Mouse (Mus musculus) T-helper 1 cell (primary cell): Measurements from ENCODE around the gene Rwdd1.
"Not testable (repeated sequence)": the region's sequence is repeated elsewhere in the genome, so short reads cannot be mapped to it uniquely, and the experiment has no call there.

Experiments
- in situ Hi-C: fragments of 300-600 bp; cut with MboI, MseI; formaldehyde crosslinking; loops from one replicate; pipeline ENCODE4 v1.15.1; 2025; ENCODE audit warnings: high pct_unique_total_duplicates

Gene Rwdd1

GRCm38 (mm10) chr10:34019302-34020075, at the start of gene Rwdd1:
Gene Rwdd1 (minus strand): TSS chr10:34019624.
- in situ Hi-C loops, result loop anchor here (5.0 kb wide), 1 partner anchor 258 kb away; no protein-coding TSS in a partner anchor

GRCm38 (mm10) chr10:34066591-34066990, 47.2 kb upstream of the Rwdd1 start:
- in situ Hi-C loops, result no loop called here

DNA sequence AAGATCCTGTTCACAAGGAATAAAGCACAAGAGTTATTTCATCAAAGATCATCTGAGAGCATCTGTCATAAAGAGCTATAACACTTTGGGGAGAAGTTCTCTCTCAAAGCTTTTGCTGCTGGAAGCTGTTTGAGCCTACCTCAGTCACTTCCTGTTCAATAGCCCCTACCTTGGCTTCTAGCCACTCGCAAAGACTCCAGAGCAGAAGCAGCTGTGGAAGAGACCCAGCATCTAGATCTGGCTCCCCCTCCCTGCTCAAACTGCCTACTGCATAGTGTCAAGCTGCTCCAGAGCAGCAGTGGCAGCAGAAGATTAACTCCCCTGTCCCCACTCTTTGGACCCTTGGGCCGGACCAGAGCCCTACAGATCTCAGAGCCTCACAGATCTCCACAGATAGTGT, 34.6 kb upstream of the Rwdd1 start:
- in situ Hi-C loops, result no loop called here

GRCm38 (mm10) chr10:34044210-34044609, 24.8 kb upstream of the Rwdd1 start, which contains the start of gene Calhm4:
Gene Calhm4 (minus strand): TSS chr10:34044310.
- in situ Hi-C loops, result loop anchor here (5.0 to 10.0 kb wide), 2 partner anchors 53 to 791 kb away; partner anchors contain the start of gene Calhm5

DNA sequence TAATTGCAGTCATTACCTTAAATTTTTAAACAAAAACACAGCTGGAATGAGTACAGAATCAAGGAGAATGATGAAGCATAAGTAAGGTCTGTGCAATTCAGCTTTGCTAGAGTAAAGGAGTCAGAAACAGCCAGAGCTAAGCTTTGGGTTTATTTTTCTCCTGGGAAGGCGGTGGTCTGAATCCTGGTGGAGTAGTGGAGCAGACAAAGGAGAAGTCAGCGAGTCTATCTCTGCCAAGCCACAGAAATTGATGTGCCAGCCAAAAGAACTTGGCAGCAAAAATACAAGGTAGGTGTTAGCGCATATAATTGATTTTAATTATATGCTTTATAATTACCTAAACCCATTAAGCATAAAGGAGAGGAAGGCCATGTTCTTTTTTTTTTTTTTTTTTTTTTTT, 18.0 kb upstream of the Rwdd1 start, which contains the start of gene Trappc3l:
Gene Trappc3l (plus strand): TSS at position 197 of the 400 bp plus-strand sequence.
- in situ Hi-C loops, result no loop called here

DNA sequence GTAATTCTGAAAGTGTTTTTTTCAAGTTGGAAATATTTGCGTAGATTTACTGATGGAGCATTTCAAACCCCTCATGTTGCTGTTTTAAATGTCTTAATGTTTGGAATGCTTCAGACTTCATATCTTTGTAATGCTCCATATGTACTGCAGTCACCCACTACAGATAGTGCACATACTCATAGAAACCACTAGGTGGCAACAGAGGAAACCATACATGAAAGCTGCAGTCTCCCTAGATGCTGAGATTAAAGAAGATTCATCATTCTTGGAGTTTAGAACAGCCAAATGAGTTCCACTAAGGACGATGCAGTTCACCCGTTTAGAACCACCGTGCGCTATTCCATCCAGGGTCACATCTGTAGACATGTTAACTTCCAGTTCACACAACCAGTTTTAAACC, 17.2 kb upstream of the Rwdd1 start:
- in situ Hi-C loops, result no loop called here

DNA sequence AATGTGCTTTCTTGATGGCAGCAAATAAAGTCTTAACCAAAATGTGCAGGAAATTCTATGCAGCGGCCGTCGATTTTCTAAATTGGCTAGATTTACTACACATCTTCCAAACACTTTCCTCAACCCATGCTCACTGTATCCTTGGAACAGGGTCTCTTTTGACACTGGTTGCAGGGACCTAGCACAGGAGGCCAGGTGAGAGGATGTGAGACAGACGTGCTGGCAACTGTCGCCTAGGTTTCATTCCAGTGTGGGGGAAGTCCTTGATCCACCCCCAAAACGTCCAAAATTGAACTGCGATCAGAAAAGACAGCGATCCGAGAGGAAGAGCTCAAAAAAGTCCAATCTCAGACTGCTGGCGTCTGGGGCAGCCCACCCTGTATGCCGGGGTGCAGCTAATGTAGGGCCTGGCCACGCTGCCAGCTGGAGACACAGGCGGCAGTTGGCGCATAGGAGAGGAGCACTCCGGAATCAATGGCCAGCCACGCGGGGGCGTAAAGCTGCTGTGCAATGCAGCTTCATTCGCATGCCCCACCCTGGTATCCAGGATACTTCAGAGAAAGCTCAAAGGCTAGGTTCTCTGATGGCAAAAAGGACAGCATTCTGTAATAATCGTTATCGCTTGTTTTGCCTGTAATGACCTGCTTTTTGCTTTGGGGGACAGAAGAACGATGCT, 14.3 kb upstream of the Rwdd1 start:
- in situ Hi-C loops, result no loop called here

DNA sequence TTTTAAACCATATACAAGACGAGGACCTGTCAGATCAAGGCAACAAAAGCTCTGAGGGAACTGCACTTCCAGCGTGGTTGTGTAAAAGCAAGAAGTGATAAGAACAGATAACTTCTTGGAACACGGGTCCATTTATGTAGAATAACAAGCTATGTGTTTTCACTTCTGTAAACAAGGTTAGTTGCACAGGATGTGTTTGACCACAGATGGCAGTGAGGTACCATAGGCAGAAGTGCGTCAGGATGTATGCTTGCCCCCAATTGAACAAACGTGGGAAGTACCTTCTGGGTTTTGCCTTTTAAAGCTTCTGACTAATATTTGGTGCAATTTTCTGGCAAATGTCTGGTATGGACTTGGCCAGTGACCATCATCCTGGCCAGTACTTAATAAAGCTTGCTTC, 10.9 kb upstream of the Rwdd1 start:
- in situ Hi-C loops, result no loop called here

DNA sequence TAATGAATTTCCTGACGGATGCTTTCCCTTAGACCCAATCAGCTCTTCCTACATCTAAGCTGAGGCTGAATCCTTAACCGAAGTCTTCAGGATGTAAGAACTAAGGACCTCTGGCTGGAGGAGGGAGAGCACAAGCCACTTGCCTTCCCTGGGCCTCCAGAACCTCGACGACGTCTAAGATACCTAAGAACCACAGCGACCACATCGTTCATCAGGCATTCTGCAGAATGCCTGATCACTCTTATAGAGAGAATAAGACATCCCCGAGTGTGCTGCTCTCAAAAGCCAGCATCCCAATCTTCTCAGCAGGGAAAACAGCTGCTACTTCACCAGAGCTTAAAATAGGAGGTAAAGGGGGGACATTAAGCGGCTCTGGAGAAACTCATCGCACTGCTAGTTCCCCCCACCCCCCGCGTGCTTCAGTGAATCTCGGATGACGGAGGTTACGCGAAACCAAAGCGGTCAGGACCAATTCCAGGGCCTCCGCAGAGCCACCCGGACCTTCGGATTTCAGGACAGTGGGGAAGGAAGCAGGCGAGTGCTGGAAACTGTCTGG, 600 bp downstream of the Rwdd1 start:
- in situ Hi-C loops, result no loop called here

DNA sequence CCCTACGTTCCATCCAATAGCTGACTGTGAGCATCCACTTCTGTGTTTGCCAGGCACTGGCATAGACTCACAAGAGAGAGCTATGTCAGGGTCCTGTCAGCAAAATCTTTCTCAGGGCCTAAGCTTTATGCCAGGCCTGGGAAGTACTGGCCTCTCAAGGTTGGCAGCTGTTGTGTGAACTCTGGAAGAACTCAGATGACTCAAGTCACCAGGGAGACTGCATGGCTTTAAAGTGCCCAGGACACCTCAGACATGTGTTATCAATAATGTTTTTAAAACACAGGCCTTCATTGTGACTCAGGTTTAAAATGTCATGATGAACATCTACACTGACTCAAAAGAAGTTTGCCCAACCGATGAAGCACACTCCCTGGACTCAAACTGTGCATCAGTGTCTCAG, 6.2 kb downstream of the Rwdd1 start:
- in situ Hi-C loops, result no loop called here

DNA sequence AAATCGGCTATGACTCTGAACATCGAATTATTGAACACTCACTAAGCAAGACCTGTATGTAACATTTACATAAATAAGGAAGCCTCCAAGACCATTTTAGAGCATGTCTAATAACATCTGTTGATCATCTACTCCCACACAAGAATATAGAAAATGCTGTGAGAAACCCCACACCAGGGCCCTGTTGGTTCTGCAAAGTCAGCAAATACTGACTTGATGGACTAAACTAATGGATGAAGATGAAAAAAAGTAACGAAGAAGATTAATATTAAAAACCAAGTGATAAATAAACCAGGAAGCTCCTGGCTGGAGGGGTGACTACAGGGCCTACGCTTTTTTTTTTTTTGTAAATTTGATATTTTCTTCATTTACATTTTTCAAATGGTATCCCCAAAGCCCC, 6.8 kb downstream of the Rwdd1 start:
- in situ Hi-C loops, result no loop called here

GRCm38 (mm10) chr10:33998397-33998796, 21.0 kb downstream of the Rwdd1 start:
- in situ Hi-C loops, result no loop called here

GRCm38 (mm10) chr10:33996686-33997085, 22.7 kb downstream of the Rwdd1 start:
- in situ Hi-C loops, result not testable (repeated sequence)

GRCm38 (mm10) chr10:33986771-33987170, 32.7 kb downstream of the Rwdd1 start:
- in situ Hi-C loops, result no loop called here

- in situ Hi-C loops, result no loop called here
Observed at GRCm38 (mm10) chr10:33974781-33975494, 44.5 kb downstream of the Rwdd1 start.

DNA sequence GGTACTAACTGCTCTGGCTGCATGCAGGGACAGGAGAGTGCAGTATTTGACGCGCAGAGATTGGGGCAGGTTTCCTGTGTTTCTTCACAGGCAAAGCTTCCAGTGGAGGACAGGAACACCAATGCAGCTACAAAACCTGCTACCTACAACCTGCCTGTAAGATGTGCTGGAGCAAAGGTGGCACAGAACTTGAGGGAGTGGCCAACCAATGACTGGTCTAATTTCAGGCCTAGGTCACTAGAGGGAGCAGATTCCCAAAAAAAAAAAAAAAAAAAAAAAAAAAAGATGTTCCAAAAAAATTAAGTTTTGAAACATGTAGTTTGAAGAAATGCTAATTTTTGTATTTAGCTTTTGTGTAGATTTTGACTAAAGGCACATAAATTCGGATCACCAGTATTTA, 66.9 kb downstream of the Rwdd1 start:
- in situ Hi-C loops, result no loop called here

DNA sequence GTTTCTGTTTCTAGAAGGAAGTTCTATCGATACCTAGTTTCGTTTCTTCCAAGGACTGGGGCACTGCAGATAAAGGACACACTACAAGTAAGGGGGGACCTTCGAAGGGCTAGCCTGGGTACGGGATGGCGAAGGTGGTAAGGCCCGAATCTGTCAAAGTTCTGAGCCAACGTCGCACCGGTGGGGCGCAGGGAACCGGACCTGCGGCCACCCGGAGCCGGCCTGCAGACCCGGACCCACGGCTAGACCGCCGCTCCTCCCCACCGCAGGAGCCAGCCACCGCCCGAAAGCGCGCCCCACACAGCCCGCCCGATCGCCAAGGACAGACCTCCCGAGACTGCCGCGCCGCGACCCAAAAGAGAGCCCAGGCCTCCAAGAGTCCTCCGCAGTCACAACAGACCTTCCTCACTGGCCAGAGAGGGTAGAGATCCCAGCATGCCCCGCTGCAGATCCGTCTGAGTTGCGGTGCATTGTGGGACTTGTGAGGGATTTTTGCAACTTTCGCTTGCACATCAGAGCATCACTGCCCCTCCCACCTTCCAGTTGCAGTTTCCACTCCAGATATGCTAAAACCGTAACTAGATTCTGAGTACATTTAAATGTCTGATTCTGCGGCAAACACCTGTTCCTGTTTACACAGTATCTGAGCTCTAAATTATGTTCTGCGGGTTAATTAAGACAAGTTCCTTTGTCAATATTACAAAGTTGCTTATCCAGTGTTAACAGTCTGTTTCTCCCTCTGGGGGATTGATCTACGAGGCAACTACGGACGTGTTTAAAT, 68.4 kb downstream of the Rwdd1 start, which contains the start of gene Zup1:
Gene Zup1 (minus strand): TSS at position 467 of the 781 bp plus-strand sequence.
- in situ Hi-C loops, result no loop called here
